17 mouse cellular contexts compared by ENCODE assay signal in the genomic region with DNA sequence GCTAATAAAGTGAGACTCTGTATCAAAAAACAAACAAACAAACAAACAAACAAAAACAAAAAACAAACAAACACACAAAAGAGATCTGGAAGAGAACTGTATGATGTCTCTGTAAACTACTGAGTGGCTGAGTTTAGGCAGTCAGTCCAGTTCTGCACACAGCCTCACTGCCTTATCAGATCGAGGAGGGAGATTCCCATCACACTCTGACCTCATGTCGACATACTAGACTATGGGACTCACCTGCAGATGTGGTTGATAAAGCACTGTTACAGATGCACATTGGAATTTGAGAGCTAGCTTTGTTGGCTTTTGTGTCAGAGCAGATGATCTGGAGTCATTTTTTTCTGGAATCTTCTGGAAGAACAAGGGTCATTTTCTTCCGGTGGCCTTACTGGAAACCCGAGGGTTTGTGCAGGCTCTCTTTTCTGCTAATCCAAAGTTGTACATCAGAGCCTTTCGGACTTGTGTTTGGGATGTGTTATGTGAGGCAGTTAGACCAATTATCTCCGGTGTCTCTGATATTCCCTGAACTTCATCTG.
"Had no signal": no experiment of that assay in that cellular context is flagged by ENCODE, and none has a peak within 500 bp of the region (broad histone marks: within the 10 kb centered on the region; RNA-seq: fewer than 3 reads in every experiment).

No protein-coding gene starts in this region.

- H3K9me3 ChIP-seq: liver, embryonic 15.5 days; lung, embryonic 15.5 days; megakaryocyte, embryonic 14.5 days; midbrain, embryonic 12.5 days; midbrain, embryonic 15.5 days; neural tube, embryonic 12.5 days; stomach, embryonic 15.5 days had no signal

- H3K4me2 ChIP-seq: liver, embryonic 15.5 days; lung, embryonic 15.5 days; midbrain, embryonic 12.5 days; midbrain, embryonic 15.5 days; neural tube, embryonic 12.5 days; stomach, embryonic 15.5 days had no signal

- H3K36me3 ChIP-seq: liver, embryonic 15.5 days; lung, embryonic 15.5 days; midbrain, embryonic 12.5 days; midbrain, embryonic 15.5 days; neural tube, embryonic 12.5 days; stomach, embryonic 15.5 days had no signal

- H3K4me1 ChIP-seq: liver, embryonic 15.5 days; lung, embryonic 15.5 days; megakaryocyte, embryonic 14.5 days; midbrain, embryonic 12.5 days; midbrain, embryonic 15.5 days; neural tube, embryonic 12.5 days; stomach, embryonic 15.5 days had no signal

- ATAC-seq: lung, postnatal 0 days; midbrain, embryonic 15.5 days had no signal

- H3K27me3 ChIP-seq: liver, embryonic 15.5 days; lung, embryonic 15.5 days; megakaryocyte, embryonic 14.5 days; midbrain, embryonic 12.5 days; midbrain, embryonic 15.5 days; neural tube, embryonic 12.5 days; stomach, embryonic 15.5 days had no signal

- H3K4me3 ChIP-seq: liver, embryonic 15.5 days; lung, embryonic 15.5 days; megakaryocyte, embryonic 14.5 days; midbrain, embryonic 12.5 days; midbrain, embryonic 15.5 days; neural tube, embryonic 12.5 days; stomach, embryonic 15.5 days had no signal

- H3K27ac ChIP-seq: liver, embryonic 15.5 days; lung, embryonic 15.5 days; macrophage; midbrain, embryonic 12.5 days; midbrain, embryonic 15.5 days; neural tube, embryonic 12.5 days; stomach, embryonic 15.5 days; stomach, postnatal 0 days had no signal

- H3K9ac ChIP-seq: liver, embryonic 15.5 days; lung, embryonic 15.5 days; midbrain, embryonic 12.5 days; midbrain, embryonic 15.5 days; neural tube, embryonic 12.5 days; stomach, embryonic 15.5 days had no signal

- DNase-seq: lung, adult 2 months; lung, postnatal 14 days; lung, postnatal 36 days; right cerebral cortex, postnatal 14 days; thymus, adult 2 months; thymus, postnatal 25 days; thymus, postnatal 4 days had no signal
